ENCODE assay signal across 8 mouse cellular contexts in genomic region chr11:58846919-58847461, GRCm38 (mm10). TPM values are rescaled to one million over a fixed set of nuclear protein-coding genes. Genes with fewer than 3 reads are reported as not detected.
DNase-seq lines count a peak whose midpoint lies in the region; ATAC-seq and TF ChIP-seq lines count a peak whose summit lies in the region.

TSS of gene Gm12258 (plus strand) at chr11:58847158.

- in situ Hi-C loops in ES-E14 (cut with MboI; ENCODE audit: low sequenced_read_pairs in 2 of 2, unreplicated experiment in 2 of 2), result no loop called here

- H3K9me3 ChIP-seq in ES-E14 (ENCODE audit: control insufficient read depth, insufficient read depth, low read depth, low read length), result no peaks in the 10 kb centered on the region
- no peaks in the 10 kb centered on the region for H3K9me3 ChIP-seq in forebrain, embryonic 15.5 days

- ATAC-seq in forebrain, embryonic 15.5 days (replicated peaks), result peak; percentile 100
- ATAC-seq in neutrophil, adult 5-6 weeks (ENCODE audit: extremely low read depth, insufficient number of reproducible peaks, low FRiP score, poor library complexity, severe bottlenecking), result peak; percentile 99

- TF ChIP-seq POLR2A in lung, adult 2 months (IDR thresholded peaks at IDR 0.05; ENCODE audit: borderline replicate concordance, extremely low read depth, low read depth, low read length), result peak; percentile 83; the same call in 1 of the 2 replicates

- no peaks in the 10 kb centered on the region for H3K4me1 ChIP-seq in ES-E14 (ENCODE audit: control insufficient read depth in 2 of 2, insufficient read depth in 2 of 2, low read length in 2 of 2, poor library complexity in 1 of 2)
- peaks cover 13% of the 10 kb centered on the region for H3K4me1 ChIP-seq in forebrain, embryonic 15.5 days
- peaks cover 5% of the 10 kb centered on the region; the same call in 1 of the 2 replicates for H3K4me1 ChIP-seq in lung, adult 2 months (ENCODE audit: control insufficient read depth, insufficient read depth, low read length)

- peak; percentile 99 for DNase-seq in ES-E14 (ENCODE audit: low read depth, low spot score)
- DNase-seq in cerebellum, adult 11-12 months, result peak; percentile 90
- DNase-seq in heart, postnatal 25 days (ENCODE audit: low spot score), result peak; percentile 78
- peak; percentile 84 to 98 for DNase-seq in layer of hippocampus, adult 18-20 months (ENCODE audit: low spot score in 2 of 2)
- DNase-seq in lung, adult 2 months, result peak; percentile 74
- peak; percentile 77 to 86 for DNase-seq in thymus, adult 18-20 months

- peak within 1 kb of the TSS; percentile 72 to 90 for H3K4me3 ChIP-seq in ES-E14 (ENCODE audit: insufficient read depth in 1 of 2, low read depth in 1 of 2, low read length in 2 of 2, poor library complexity in 1 of 2, severe bottlenecking in 1 of 2)
- H3K4me3 ChIP-seq in forebrain, embryonic 15.5 days, result peak within 1 kb of the TSS; percentile 81
- peak within 1 kb of the TSS; percentile 91 for H3K4me3 ChIP-seq in lung, adult 2 months (replicated peaks; ENCODE audit: extremely low read depth, low read depth, low read length)

- H3K9ac ChIP-seq in ES-E14 (ENCODE audit: insufficient read depth, low read depth, low read length, poor library complexity, severe bottlenecking), result peak within 1 kb of the TSS; percentile 70
- peak within 1 kb of the TSS; percentile 89 for H3K9ac ChIP-seq in forebrain, embryonic 15.5 days (replicated peaks)

- H3K27ac ChIP-seq in ES-E14 (ENCODE audit: insufficient read depth, low read depth, low read length, poor library complexity, severe bottlenecking), result no peak within 1 kb of the TSS
- peak within 1 kb of the TSS; percentile 81 for H3K27ac ChIP-seq in forebrain, embryonic 15.5 days (replicated peaks)

- H3K27me3 ChIP-seq in forebrain, embryonic 15.5 days, result no peaks in the 10 kb centered on the region

- no peak for TF ChIP-seq CTCF in lung, adult 2 months (IDR thresholded peaks at IDR 0.05; ENCODE audit: insufficient read depth, low read length)

- H3K4me2 ChIP-seq in forebrain, embryonic 15.5 days (replicated peaks), result peak within 1 kb of the TSS; percentile 62

- under 1% methylated on average over 24 of the region's 24 CpGs for WGBS in forebrain, embryonic 15.5 days
- WGBS in lung, adult 2 months, result under 1% methylated on average over 24 of the region's 24 CpGs

- no peaks in the 10 kb centered on the region for H3K36me3 ChIP-seq in ES-E14 (ENCODE audit: control insufficient read depth, insufficient read depth, low read length, poor library complexity, severe bottlenecking)
- peaks cover 27% of the 10 kb centered on the region for H3K36me3 ChIP-seq in forebrain, embryonic 15.5 days

- intact Hi-C loops in heart, postnatal 25 days (cut with DNase I), result no loop called here

TF ChIP-seq in ES-E14, 5 proteins besides CTCF, POLR2A, EP300 and RAD21:
- TF ChIP-seq MAFK (IDR thresholded peaks at IDR 0.05; ENCODE audit: insufficient read depth, low read depth, low read length), result no peak
- TF ChIP-seq HCFC1 (IDR thresholded peaks at IDR 0.05; ENCODE audit: borderline replicate concordance, insufficient read depth, low read length), result 0 out of 2 replicates have a peak, but pooled peaks have one; percentile 21
- no peak for TF ChIP-seq ZNF384 (IDR thresholded peaks at IDR 0.05; ENCODE audit: low read depth, low read length)
- TF ChIP-seq CHD2 (IDR thresholded peaks at IDR 0.05; ENCODE audit: low read depth, low read length), result peak; percentile 96
- no peak for TF ChIP-seq ZC3H11A (IDR thresholded peaks at IDR 0.05; ENCODE audit: borderline replicate concordance, low read depth, low read length)

RNA-seq across cellular contexts. Expression of gene Gm12258, which starts in this region (rescaled TPM):
- total RNA-seq in ES-E14 (2012; rRNA removed), result 3.7 and 4.7 TPM in 2 replicates
- 22.9 TPM in 2 replicates for polyA plus RNA-seq in forebrain, embryonic 15.5 days (2015; fragmentation: Nextera tagmentation; extraction: Ambion mirVana)
- total RNA-seq in heart, postnatal 25 days (2021), result 1 to 10 TPM; 2.1 to 2.3 TPM
- total RNA-seq in layer of hippocampus, adult 18-20 months (2021), result 10 to 100 TPM; 16.8 to 17.6 TPM
- 2.8 and 4.0 TPM in 2 replicates for polyA plus RNA-seq in lung, adult 2 months (2012; rRNA removed)
- 12.1 and 16.8 TPM in 2 replicates for total RNA-seq in neutrophil, adult 5-6 weeks (2017)
